Mouse (Mus musculus): ENCODE results near the gene Rhobtb1.

DNA sequence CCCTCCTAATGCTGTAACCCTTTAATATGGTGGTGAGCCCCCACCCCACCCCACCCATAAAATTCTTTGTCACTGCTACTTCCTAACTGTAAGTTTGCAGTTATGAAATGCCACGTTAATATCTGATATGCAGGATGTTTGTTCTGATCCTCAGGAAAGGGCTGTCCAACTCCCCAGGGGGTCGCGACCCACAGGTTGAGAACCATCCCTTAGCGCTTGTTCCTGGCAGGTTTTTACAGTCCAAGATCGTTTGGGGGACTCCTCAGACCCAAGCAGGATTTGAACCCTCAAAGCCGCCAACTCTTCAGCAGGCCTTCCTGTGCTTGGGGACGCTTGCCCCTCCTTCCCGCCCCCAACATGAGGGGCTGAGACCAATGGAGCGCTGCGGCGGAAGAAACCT lies 185.0 kb downstream of the Rhobtb1 start:
- TF ChIP-seq CTCF (IDR thresholded peaks at IDR 0.05; ENCODE audit: insufficient read depth, low read length) (no peak), POLR2A (IDR thresholded peaks at IDR 0.05; ENCODE audit: borderline replicate concordance, extremely low read depth, low read depth, low read length) (no peak)
